Mouse (Mus musculus): ENCODE data around the gene Rnf114.

DNA sequence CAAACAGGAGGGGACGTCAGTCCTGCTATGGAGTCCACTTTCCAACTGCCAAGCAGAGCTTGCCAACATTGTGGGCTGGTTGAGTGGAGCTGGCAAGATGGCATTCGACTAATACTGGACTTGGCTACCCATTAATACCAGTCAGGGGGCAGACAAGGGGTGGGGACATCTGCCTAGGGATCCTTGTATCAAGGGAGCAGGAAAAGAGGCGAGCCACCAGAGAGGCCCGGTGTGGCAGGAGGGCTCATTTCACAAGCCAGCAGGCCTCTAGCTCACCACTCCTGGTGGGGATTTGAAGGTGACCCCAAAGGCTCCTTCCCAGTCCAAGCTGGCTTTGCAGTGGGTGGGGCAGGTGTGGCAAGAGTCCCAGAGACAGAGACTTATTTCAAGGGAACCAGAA is 9.8 kb upstream of the Rnf114 start:
- TF ChIP-seq POLR2A (IDR thresholded peaks at IDR 0.05; ENCODE audit: borderline replicate concordance, insufficient read depth, low read length) (no peak), CTCF (IDR thresholded peaks at IDR 0.05; ENCODE audit: borderline replicate concordance, insufficient read depth, low read depth, low read length) (no peak)
